In the genomic region with DNA sequence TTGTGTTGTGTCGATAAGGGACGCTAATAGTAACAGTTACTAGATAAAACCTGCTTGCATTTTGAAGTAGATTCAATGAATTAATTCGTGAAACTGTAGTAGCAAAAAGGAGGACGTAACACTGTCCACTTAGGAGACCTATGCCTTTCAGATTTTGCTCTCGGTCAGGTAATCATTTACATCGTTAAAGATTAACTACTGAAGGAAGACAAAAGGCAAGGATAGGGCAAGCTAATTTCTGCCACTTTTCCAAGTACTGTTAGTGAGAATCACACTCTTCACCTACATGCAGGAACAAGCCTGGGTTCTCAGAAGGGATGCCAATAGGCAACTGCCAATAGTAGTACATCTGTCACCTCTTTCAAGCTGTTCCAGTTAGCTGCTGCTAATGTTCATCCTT, we compare ENCODE assay signal across 21 mouse cellular contexts.
DNase-seq lines count a peak whose midpoint lies in the region; ATAC-seq lines count a peak whose summit lies in the region.
"Had no signal": no experiment of that assay in that cellular context is flagged by ENCODE, and none has a peak within 500 bp of the region (broad histone marks: within the 10 kb centered on the region; RNA-seq: fewer than 3 reads in every experiment).

No protein-coding gene starts in this region.

- no peaks in the 10 kb centered on the region for H3K36me3 ChIP-seq in forebrain, embryonic 14.5 days (ENCODE audit: control insufficient read depth, insufficient read depth, low read length)
- no peaks in the 10 kb centered on the region for H3K36me3 ChIP-seq in forebrain, embryonic 16.5 days (ENCODE audit: control insufficient read depth, insufficient read depth)
- H3K36me3 ChIP-seq in kidney, embryonic 16.5 days (ENCODE audit: insufficient read depth, low read length): no peaks in the 10 kb centered on the region
- no peaks in the 10 kb centered on the region for H3K36me3 ChIP-seq in kidney, embryonic 14.5 days (ENCODE audit: control insufficient read depth, insufficient read depth, low read length)
- H3K36me3 ChIP-seq: forebrain, embryonic 10.5 days; hindbrain, embryonic 12.5 days; hindbrain, embryonic 15.5 days had no signal

- H3K27ac ChIP-seq in forebrain, embryonic 14.5 days (ENCODE audit: low read depth, low read length): no peak overlapping the region
- no peak overlapping the region for H3K27ac ChIP-seq in forebrain, embryonic 16.5 days (ENCODE audit: low read length)
- no peak overlapping the region for H3K27ac ChIP-seq in kidney, embryonic 16.5 days (ENCODE audit: low read length)
- no peak overlapping the region for H3K27ac ChIP-seq in kidney, embryonic 14.5 days (ENCODE audit: low read depth, low read length)
- H3K27ac ChIP-seq: forebrain, embryonic 10.5 days; forebrain, embryonic 13.5 days; gastrocnemius, adult 2 months; hindbrain, embryonic 12.5 days; hindbrain, embryonic 15.5 days had no signal

- 87% methylated on average over 6 of the region's 6 CpGs for WGBS in forebrain, embryonic 14.5 days
- WGBS in forebrain, embryonic 16.5 days: 84% methylated on average over 6 of the region's 6 CpGs
- 78% methylated on average over 6 of the region's 6 CpGs for WGBS in kidney, embryonic 16.5 days
- WGBS in kidney, embryonic 14.5 days: 83% methylated on average over 6 of the region's 6 CpGs

- no peak overlapping the region for H3K4me3 ChIP-seq in forebrain, embryonic 14.5 days (ENCODE audit: low read depth, low read length)
- no peak overlapping the region for H3K4me3 ChIP-seq in forebrain, embryonic 16.5 days (replicated peaks; ENCODE audit: low read length)
- no peak overlapping the region for H3K4me3 ChIP-seq in kidney, embryonic 16.5 days (ENCODE audit: low read length)
- no peak overlapping the region for H3K4me3 ChIP-seq in kidney, embryonic 14.5 days (ENCODE audit: low read length)
- H3K4me3 ChIP-seq: forebrain, embryonic 10.5 days; forebrain, embryonic 13.5 days; gastrocnemius, adult 2 months; hindbrain, embryonic 12.5 days; hindbrain, embryonic 15.5 days had no signal

- H3K9ac ChIP-seq in forebrain, embryonic 14.5 days (ENCODE audit: low read length): no peak overlapping the region
- H3K9ac ChIP-seq in forebrain, embryonic 16.5 days (replicated peaks; ENCODE audit: low read depth, low read length): no peak overlapping the region
- no peak overlapping the region for H3K9ac ChIP-seq in kidney, embryonic 16.5 days (replicated peaks; ENCODE audit: low read length)
- H3K9ac ChIP-seq in kidney, embryonic 14.5 days (ENCODE audit: low read depth, low read length): no peak overlapping the region
- H3K9ac ChIP-seq: forebrain, embryonic 13.5 days; hindbrain, embryonic 12.5 days; hindbrain, embryonic 15.5 days had no signal

- H3K4me1 ChIP-seq in forebrain, embryonic 14.5 days (ENCODE audit: control insufficient read depth, insufficient read depth, low read length): no peaks in the 10 kb centered on the region
- H3K4me1 ChIP-seq in forebrain, embryonic 16.5 days (replicated peaks; ENCODE audit: control insufficient read depth, insufficient read depth, low read length): no peaks in the 10 kb centered on the region
- no peaks in the 10 kb centered on the region for H3K4me1 ChIP-seq in kidney, embryonic 16.5 days (ENCODE audit: insufficient read depth, low read length)
- no peaks in the 10 kb centered on the region for H3K4me1 ChIP-seq in kidney, embryonic 14.5 days (ENCODE audit: control insufficient read depth, insufficient read depth, low read length)
- H3K4me1 ChIP-seq: forebrain, embryonic 10.5 days; forebrain, embryonic 13.5 days; hindbrain, embryonic 12.5 days; hindbrain, embryonic 15.5 days had no signal

- DNase-seq in forebrain, embryonic 14.5 days (ENCODE audit: low spot score): peak; percentile 20
- DNase-seq in kidney, adult 18-20 months: peak; percentile 2
- DNase-seq in kidney, adult 9 months: peak; percentile 72
- DNase-seq: adrenal gland, adult 8-10 months; adrenal gland, postnatal 25 days; cerebellum, adult 18-20 months; cerebellum, adult 9-10 months; cerebellum, postnatal 14 days; gastrocnemius, adult 2 months; gastrocnemius, postnatal 14 days; heart, adult 11 months had no signal

- H3K4me2 ChIP-seq in forebrain, embryonic 14.5 days (ENCODE audit: low read length): no peak overlapping the region
- no peak overlapping the region for H3K4me2 ChIP-seq in forebrain, embryonic 16.5 days (ENCODE audit: low read length)
- no peak overlapping the region for H3K4me2 ChIP-seq in kidney, embryonic 16.5 days (replicated peaks; ENCODE audit: low read depth, low read length)
- no peak overlapping the region for H3K4me2 ChIP-seq in kidney, embryonic 14.5 days (replicated peaks; ENCODE audit: low read depth, low read length)
- H3K4me2 ChIP-seq: forebrain, embryonic 13.5 days; heart, embryonic 11.5 days; hindbrain, embryonic 12.5 days; hindbrain, embryonic 15.5 days had no signal

- ATAC-seq in forebrain, embryonic 14.5 days: no peak
- ATAC-seq in forebrain, embryonic 16.5 days: no peak
- no peak for ATAC-seq in kidney, embryonic 16.5 days (ENCODE audit: low FRiP score, low TSS enrichment)
- no peak for ATAC-seq in kidney, embryonic 14.5 days (ENCODE audit: low FRiP score, low TSS enrichment)
- ATAC-seq in inflammation-experienced regulatory T-cells, adult 6 months: no peak
- ATAC-seq: activated CD4-positive, CD25-positive, alpha-beta regulatory T cell, adult 4 months; forebrain, embryonic 13.5 days had no signal

- no peaks in the 10 kb centered on the region for H3K27me3 ChIP-seq in forebrain, embryonic 14.5 days (replicated peaks; ENCODE audit: control insufficient read depth, insufficient read depth, low read length)
- no peaks in the 10 kb centered on the region for H3K27me3 ChIP-seq in forebrain, embryonic 16.5 days (replicated peaks; ENCODE audit: control insufficient read depth, insufficient read depth, low read length)
- no peaks in the 10 kb centered on the region for H3K27me3 ChIP-seq in kidney, embryonic 16.5 days (ENCODE audit: insufficient read depth, low read length)
- H3K27me3 ChIP-seq in kidney, embryonic 14.5 days (ENCODE audit: control insufficient read depth, insufficient read depth, low read length): no peaks in the 10 kb centered on the region
- H3K27me3 ChIP-seq: forebrain, embryonic 13.5 days; hindbrain, embryonic 12.5 days; hindbrain, embryonic 15.5 days had no signal

- H3K9me3 ChIP-seq in forebrain, embryonic 14.5 days (replicated peaks; ENCODE audit: control insufficient read depth, low read length): no peaks in the 10 kb centered on the region
- no peaks in the 10 kb centered on the region for H3K9me3 ChIP-seq in forebrain, embryonic 16.5 days (ENCODE audit: control insufficient read depth, low read length)
- H3K9me3 ChIP-seq in kidney, embryonic 16.5 days (ENCODE audit: low read length): no peaks in the 10 kb centered on the region
- H3K9me3 ChIP-seq in kidney, embryonic 14.5 days (ENCODE audit: control insufficient read depth, low read length): no peaks in the 10 kb centered on the region
- H3K9me3 ChIP-seq: forebrain, embryonic 10.5 days; forebrain, embryonic 13.5 days; hindbrain, embryonic 12.5 days; hindbrain, embryonic 15.5 days had no signal

Comparison
In these comparisons a context has a peak if more than half of its experiments do, and no peak if none do; other contexts are left out.
1. DNase-seq: peak in every context shown above with its lines; median percentile 72 in kidney, adult 9 months; 20 in forebrain, embryonic 14.5 days; 2 in kidney, adult 18-20 months.